Mouse (Mus musculus) kidney, postnatal 10 days (tissue): ENCODE measurements at regions not wholly inside any gene's neighbourhood (a gene's known extent, or its start where the extent isn't known, plus 50 kb on each side); places are given as distances from the start of the nearest gene placed in this dataset.

ENCODE experiments used
- DNase-seq: peaks from one replicate; pipeline ENCODE4 v3.0.0; 2021; ENCODE audit warnings: mixed read lengths

DNA sequence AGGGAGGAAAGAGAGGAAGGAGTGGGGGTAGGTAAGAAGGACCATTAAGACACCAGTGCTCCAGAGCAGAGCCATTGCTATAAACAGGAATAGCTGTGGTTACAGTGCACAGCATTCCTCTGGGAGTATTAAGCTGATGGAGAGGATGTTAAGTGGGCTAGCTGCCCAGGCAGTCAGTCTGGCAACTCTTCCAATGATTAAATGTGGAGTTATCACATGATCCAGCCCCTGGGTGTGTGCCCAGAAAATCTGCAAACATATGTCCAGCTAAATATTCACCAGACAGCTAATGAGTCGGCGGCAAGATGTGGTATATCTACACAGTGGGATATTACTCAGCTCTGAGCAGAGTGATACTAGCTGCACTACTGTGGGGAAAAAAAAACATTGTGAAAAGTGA is 229.7 kb downstream of the Ankrd50 start:
- DNase-seq: peak; percentile 91

DNA sequence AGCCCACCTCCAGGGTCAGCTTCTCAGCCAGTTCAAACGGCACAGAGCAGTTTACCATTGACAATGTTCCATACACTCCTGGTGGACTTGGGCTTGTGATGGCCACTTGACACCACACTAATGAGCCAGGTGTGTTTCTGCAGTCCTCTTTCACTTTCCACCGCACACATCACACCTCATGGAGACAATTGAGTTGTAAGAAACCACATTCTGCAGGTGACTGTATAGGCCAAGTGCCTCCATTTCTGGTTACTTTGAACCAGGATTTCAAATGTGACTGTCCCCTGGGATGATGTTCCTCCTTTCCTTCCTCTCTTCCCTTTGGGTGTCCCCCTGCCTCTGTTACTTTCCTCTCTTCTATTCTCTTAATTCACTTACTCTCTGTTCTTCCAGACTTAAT is 233.1 kb downstream of the Ankrd50 start:
- no peak for DNase-seq

DNA sequence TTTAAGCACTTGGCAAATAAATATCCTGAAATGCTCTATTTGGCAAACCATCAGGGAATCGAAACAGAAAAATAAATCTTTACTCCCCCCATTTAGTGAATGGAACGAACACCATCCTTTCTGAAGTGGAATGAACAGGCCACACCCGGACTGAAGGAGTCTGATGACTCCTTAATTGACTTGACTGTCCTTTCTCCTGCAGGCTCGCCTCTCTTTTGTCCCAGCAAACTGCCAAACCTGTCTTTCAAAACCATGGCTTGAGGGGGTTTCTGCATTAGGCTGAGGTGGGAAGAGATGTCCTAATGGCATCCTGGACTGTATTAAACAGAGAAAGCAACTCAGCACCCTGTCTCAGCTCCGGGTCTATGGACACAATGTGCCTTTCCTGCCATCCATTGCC is 234.1 kb downstream of the Ankrd50 start:
- no peak for DNase-seq

DNA sequence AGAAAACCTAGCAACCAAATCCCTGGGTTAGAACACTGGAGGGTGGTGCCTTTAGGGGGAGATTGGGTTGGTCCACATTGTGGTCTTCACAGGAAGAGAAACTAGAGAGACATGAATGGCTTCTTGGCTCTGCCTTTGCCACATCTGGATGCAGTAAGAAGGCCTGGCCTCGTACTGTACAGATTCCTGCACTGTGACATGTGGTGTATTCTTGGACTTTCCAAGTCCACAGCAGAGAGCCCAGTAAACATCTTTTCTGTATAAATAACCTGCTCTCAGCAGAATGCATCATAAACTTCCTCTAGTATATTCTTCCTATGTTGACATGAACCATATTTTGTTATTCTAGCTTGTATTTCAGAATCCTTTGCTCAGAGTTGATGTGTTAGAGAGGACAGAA is 235.7 kb downstream of the Ankrd50 start:
- no peak for DNase-seq

DNA sequence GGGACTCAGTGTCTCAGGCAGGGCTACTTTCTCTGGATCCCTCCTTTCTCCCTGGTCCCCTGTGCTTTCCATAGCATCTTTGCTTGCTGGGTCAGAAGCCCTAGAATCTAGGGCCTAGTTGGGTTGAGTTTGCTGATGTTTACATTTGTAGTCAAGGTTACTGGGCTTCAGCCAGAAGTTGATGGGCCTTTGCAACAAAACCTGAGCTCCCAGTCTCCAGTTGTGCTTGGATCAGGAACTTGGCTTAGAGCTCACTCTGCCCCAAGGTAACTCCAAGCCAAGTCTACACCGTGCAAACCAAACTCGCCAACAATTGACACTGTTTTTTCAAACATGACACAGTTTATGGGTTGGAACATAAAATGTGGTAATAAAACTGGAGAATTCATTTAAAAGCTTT is 238.2 kb downstream of the Ankrd50 start:
- no peak for DNase-seq

DNA sequence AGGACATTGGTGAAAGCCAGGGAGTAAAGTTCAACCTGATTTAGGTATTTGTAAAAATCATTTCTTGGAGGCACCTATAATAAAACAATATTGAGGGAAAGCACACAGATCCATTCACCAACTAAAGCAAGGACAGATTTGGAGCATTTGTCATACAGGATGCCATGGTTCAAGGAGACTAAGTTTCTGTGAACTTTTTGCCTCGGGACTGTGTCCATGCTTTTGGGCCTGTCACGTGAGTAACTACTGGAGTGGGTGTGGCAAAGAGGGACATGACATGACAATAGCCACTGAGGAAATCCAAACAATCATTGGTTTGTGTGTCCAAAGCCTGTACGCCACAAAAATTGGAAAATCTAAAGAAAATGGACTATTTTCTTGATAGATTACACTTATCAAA is 241.4 kb downstream of the Ankrd50 start:
- DNase-seq: no peak

DNA sequence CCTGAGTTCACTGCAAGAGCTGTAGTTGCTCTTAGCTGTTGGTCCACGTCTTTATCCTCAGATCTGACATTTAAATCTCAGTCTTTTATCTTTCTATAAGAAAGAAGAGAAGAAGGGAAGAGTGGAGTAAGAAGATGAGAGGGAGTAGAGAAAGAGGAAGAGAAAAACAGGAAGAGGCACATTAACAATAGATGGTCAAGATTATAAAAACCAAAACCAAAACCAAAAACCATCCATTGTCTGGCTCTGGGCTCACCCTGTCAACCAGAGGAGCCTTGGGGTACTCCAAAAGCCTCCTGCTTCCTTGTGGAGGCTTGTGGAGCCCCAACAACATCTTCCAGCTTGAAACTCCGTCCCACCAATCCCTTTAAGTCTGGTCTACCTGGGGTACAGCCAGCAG is 247.0 kb downstream of the Ankrd50 start:
- no peak for DNase-seq

DNA sequence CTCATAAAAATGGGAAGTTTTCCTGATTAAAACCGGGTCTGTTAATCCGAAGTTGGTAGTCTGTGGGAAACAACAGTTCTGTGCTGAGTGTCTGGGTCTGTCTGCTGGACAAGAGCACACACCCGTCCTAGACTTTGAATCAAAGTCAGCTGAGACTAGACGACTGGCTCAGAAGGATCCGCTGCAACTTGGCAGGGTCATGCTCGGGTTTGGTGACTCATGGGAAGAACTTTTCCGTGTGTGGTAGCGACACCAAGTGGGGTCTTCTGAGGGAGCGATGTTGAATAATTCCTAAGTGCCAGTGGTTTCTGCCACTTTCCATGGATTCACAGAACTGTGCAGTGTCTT is 248.9 kb downstream of the Ankrd50 start:
- peak; percentile 27 for DNase-seq

DNA sequence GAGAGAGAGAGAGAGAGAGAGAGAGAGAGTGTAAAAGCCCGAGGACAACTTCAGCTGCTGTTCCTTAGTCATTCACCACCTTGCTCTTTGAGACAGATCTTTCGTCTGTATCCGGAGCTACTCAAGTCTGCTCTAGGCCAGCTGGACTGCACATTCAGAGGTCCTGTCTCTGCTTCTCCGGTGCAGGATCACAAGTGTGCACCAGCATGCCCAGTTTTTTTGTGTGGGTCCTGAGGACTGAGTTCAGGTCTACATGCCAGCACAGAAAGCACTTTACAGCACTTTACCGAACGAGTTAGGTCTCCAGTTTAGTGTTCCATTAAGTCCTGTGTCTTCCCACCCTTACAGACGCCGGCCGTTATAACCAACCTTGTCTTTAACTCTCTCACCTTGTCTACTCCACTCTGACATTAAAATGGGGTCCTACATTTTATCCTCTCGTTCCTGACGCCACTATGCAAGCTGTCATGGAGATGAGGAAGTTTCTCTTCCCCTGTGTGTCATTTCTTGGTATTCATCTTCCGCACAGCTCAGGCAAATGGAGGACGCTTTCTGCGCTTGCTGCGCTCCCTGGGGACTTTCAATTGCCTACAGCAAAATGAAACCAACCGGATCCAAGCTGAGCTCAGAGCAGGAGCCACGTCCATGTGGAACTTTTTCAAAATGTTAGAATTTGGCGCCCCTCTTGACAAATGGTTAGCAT is 249.5 kb downstream of the Ankrd50 start:
- no peak for DNase-seq

DNA sequence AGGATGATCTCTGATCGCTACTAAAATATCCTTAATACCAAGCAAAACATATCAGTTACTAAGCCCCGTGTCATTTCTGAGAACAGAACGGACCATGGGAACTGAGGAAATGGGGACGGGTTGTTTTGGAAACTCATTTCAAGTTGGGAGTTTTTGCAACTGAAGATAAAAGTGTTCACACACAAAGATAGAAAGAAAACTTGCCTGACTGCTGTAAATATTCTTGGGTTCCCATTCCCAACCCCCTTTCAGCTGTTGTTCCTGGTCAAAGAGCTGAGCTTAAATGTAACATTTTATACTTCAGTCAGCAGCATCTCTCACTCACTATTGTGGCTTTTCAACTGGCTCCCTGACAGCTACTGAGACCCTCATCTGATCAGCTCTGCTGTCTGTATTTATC is 250.1 kb downstream of the Ankrd50 start:
- no peak for DNase-seq

DNA sequence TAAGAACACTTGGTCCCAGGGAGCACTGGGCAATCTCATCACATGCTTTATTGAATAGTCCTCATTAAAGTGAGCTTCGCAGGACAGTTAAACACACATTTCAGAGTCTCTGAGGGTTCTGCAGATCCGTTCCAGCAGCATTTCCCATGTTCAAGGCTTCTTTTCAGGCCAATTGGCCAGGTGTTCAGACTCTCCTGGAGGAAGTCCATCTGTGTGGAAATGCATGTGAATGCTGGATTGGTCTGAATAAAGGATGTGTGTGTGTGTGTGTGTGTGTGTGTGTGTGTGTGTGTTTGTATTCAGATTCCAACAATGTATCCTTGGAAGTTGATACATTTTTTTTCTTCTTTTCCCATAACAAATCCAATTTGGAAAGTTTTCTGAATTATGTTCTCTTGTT is 250.6 kb downstream of the Ankrd50 start:
- no peak for DNase-seq

DNA sequence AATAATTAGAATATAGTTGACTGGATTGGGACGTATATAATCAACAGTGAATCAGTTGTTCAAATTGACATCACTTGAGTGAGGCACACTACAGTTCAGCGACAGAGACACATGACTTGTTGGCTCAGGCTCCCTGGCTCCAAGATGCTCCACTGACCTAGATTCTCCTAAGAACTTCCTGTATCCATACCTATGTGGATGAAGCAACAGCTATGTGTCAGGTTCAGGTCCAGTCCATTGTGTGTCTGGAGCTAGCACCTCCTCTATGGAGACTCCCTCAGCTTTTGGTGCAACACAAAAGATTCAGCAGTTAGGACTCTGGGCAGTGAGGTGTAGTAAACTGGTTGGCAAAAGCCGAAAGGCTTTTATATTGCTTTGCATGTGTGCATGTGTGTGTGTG is 251.6 kb downstream of the Ankrd50 start:
- no peak for DNase-seq

DNA sequence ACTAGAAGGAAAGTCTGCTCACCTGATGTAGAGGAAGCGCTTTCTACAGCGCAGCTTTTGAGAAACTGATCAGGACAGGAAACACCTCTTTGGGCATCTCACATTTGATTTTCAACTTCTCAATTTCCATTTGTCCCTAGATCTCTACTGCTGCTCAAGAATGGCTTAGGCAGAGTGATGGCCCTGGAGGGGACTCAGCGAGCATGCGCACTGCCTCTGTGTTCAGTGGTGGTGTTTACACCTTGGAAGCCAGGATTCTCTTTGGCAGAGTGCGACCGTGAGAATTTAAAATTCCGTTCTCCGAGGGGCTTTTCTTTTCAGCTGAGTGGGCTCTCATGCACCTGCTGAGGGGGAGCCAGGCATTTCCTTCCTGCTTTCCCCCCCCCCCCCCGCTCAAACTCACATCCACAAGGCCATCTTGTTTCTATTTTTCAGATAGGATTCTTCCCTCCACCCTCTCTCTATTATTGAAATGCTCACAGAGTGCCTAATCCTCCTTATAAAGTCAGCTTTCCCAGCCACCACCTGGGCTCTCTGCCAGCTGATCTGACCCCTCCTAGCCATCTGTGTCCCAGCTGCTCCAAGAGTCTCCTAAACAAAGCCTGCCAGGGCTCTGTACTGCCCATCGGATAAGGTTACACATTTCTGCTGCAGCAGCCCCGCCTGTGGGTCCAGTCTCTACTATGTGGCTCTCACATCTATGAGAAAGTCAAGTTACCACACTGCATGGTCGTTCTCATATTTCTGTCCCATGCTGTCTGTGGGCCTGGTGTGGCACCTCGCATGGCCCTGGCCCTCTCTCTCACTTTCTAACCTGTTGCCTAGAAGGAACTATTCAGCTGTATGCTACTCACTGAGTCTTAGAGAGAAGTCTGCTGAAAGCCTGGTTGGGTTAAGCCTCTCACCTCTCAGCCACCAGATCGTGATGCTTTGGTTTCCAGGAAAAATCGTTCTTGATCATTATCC is 252.2 kb downstream of the Ankrd50 start:
- peak; percentile 88 for DNase-seq

DNA sequence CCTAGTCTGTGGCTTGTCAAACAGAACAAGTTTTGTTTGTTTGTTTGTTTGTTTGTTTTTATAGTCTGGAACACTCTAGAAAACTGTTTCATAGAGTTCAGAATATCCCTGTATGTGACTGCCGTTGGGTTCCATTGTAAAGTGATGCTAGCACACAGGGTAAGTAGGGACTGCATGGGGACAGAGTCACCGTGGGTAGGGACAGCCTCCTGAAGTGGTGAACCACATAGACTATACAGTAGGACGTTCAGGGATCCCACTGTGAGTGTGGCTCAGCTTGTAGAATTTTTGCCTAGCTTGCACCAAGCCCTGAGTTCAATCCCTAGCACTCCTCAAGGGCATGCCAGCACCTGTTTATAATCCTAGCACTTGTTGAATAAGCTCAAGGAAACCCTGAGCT is 253.1 kb downstream of the Ankrd50 start:
- no peak for DNase-seq

DNA sequence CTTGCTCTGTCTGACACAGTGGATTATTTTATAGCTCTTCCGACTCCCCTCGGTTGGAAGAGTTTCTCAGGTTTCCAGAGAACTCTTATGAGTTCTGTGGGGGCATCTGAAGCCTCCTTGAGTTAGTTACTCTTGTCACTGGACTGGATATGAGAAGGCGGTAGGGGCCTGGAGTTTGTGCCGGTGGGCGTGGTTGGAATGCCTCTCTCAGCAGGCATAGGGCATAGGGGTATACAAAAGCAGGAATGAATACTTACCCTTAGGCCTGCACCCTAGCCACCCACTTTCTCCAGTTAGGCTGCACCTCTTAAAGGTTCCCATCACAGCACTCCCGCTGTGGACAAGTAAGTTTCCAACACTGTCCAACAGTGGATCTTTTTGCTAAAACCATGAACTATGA is 253.8 kb downstream of the Ankrd50 start:
- no peak for DNase-seq

DNA sequence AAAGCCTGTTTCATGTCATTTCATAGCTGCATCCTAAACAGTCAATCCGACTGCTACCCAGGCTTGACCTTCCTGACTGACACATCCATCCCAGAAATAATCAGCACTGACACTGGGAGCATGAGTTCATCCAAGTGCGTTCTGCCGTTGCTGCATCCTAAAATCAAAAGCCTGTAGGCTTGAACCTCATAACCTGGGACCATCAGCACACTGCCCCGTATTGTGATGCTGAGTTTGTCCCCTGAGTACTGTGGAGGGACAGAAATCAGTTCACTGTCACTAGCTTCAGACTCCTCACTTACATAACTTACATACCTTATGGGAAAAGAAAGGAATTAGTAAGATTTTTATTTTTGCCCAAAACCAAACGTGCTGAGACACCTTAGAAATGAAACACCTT is 255.0 kb downstream of the Ankrd50 start:
- no peak for DNase-seq

DNA sequence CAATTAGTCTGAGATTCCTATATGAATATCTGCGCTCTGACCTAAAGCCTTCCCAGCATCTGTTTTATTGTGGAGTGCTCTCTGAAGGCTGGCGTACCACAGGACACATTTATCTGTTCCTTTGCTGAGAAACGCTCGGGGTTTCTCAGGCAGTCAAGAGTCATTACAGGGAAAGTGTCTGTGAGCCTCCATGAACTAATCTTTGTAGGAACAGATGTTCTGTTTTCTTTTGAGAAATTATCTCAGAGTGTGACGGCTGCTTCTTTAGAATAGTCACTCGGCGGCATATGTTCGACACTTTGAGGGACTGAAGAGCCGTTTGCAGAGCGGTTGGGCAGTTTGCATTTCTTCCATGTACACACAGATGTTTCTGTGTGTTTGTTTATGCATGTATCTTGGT is 255.6 kb downstream of the Ankrd50 start:
- no peak for DNase-seq

DNA sequence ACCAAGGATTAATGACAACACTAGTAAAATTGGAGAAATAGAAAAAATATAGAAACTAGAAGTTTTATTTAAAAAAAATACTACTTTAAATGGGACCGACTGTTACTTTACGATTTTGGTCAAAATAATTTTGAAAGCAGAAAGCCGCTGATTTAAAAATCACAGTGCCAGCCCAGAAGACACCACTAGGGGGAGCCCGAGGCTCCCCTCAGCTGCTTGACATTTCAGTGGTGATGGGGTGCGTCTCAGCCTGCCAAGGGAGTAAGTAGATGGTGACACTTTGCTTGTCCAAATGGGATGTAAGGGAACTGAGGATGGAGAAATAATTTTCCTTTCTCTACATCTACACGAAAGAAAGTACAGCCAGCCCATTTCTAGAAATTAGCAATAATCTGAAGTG is 257.0 kb downstream of the Ankrd50 start:
- peak; percentile 85 for DNase-seq

DNA sequence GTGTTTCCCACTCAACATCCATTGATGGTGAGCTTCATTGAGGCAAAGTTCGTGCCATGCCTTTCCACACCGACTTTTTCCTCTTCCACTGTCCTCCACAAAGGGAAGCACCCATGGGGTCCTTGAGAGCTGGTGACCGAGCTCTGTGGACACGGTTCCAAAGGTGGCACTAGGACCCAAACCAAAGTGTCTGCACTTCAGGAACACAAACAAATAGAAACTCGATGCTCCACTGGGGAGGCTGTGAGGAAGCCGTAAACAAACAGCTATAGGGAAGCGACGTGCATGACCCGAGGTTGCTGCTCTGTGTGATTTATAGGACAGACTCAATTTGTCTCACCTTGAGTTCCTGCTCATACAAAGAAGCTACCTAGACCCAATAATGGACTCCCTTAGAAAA is 257.5 kb downstream of the Ankrd50 start:
- DNase-seq: no peak

DNA sequence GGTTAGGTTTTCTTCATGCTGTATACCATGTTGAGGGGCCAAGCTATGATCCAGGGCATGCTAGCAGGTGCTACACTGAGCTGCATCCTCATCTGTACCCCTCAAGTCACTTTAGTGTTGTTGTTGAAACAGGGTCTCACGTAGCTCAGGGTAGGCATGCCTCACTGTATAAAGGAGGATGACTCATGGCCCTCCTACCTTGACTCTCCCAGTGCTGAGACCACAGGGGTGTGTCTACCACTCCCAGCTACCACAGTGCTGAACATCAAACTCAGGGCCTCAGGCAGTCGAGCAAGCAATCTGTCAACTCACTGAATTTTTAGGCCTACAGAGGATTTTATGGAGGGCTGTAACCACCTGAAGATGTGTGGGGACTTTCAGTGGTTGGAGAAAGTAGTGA is 258.5 kb downstream of the Ankrd50 start:
- DNase-seq: no peak

DNA sequence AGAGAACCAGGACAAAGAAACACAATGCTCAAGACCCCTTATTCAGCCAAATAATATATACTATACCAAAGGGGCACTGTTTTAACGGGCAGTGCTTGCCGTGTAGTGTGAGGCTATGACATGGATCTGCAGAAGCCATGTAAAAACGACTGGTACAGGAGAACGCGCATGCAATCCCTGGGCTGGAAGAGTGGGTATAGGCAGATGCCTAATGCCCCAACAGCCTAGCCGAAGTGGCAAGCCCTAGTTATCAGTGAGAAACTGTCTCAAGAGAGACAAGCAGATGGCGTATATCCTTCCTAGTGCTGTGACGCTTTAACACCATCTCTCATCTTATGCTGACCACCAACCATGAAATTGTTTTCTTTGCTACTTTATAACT is 262.8 kb downstream of the Ankrd50 start:
- DNase-seq: no peak

DNA sequence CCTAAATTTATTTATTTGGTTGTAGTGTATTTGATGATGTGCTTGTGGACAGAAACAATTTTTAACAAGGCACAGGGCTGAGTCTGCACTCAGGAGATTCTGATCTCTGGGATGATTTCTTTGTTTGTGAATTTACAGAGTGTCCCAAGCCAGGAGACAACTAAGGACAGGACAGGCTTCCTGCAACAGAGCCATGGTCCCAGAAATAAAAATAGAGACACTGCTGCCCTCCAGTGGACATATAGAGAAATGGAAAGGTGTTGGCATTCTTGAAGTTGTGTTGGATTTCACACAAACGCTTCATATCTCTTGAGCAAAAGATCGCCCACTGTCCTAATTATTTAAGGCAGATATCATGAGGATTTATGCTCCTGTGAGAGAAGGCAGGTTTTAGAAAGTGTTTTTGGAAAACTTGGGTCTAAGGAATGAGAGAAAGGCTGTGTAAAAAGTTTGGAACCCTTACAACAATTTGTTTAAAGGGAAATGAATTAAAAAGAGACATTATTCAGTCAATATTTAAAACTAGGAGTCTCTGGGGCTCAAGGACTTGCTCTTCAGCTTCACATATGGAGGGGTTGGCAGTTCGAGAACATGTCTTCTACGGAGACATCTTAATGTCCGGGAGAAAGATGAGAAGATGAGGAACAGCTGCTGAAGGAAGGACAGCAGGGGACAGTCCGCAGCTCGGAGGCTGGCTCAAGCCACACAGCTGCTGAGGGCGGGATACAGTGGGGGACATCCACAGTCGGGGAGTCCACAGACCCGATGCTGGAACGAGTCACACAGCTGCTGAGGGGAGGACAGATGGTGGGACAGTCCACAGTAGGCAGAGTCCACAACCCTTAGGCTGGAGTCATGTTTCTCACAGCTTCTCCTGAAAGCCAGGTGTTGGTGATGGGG is 263.5 kb downstream of the Ankrd50 start:
- peak; percentile 67 for DNase-seq

DNA sequence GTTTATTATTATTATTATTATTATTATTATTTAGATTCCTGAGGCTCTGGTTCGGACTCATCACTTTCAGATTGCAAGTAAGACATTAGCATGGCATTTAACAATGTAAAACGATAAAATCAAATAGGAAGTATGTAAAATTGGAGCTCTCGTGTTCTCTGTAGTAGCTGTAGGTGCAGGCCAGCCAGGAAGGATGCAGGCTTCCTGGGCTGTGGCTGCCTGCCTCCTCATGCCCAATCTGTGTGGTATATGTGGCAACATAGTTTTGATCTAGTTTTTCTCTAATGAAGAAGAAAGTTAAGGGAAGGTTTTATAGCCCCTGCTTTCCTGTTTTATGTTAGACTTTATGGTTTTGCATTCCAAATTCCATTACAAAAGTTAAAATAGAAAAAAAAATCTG is 275.6 kb downstream of the Ankrd50 start:
- no peak for DNase-seq
